Mouse (Mus musculus) B cell, adult 2 months (primary cell): Measurements from ENCODE around the gene Aifm1.
"Not testable (repeated sequence)": the region's sequence is repeated elsewhere in the genome, so short reads cannot be mapped to it uniquely, and the experiment has no call there.

Experiments used
- DNase-seq, 2 experiments: peaks; one replicate each; pipeline ENCODE4 v3.0.0; 2022

Gene Aifm1

GRCm38 (mm10) chrX:48455018-48455417 is 58.3 kb downstream of the Aifm1 start:
- DNase-seq = peak in 1 of 2 experiments; percentile 19

- DNase-seq = no peak
Measured at GRCm38 (mm10) chrX:48454495-48454878, 58.9 kb downstream of the Aifm1 start.

- peak; percentile 74 to 76 for DNase-seq
Measured at GRCm38 (mm10) chrX:48453736-48454494, 59.4 kb downstream of the Aifm1 start.

- peak in 1 of 2 experiments; percentile 50 for DNase-seq
Measured at GRCm38 (mm10) chrX:48452931-48453673, 60.3 kb downstream of the Aifm1 start.

- peak in 1 of 2 experiments; percentile 30 for DNase-seq
Measured at GRCm38 (mm10) chrX:48452231-48452890, 61.0 kb downstream of the Aifm1 start.

GRCm38 (mm10) chrX:48449646-48450045 is 63.7 kb downstream of the Aifm1 start:
- no peak for DNase-seq

- DNase-seq = no peak
Measured at GRCm38 (mm10) chrX:48444677-48445076, 68.7 kb downstream of the Aifm1 start.

GRCm38 (mm10) chrX:48441954-48442353 is 71.4 kb downstream of the Aifm1 start:
- DNase-seq = no peak

GRCm38 (mm10) chrX:48441548-48441947 is 71.8 kb downstream of the Aifm1 start:
- DNase-seq = no peak

- no peak for DNase-seq
Measured at GRCm38 (mm10) chrX:48439036-48439435, 74.3 kb downstream of the Aifm1 start.

GRCm38 (mm10) chrX:48436082-48436481 is 77.3 kb downstream of the Aifm1 start:
- not testable (repeated sequence) for DNase-seq

- DNase-seq = peak in 1 of 2 experiments; percentile 31
Measured at GRCm38 (mm10) chrX:48435477-48435900, 77.9 kb downstream of the Aifm1 start.

- DNase-seq = no peak
Measured at GRCm38 (mm10) chrX:48434251-48434650, 79.1 kb downstream of the Aifm1 start.

GRCm38 (mm10) chrX:48433527-48433899 is 79.8 kb downstream of the Aifm1 start:
- peak; percentile 82 to 88 for DNase-seq

- DNase-seq = no peak
Measured at GRCm38 (mm10) chrX:48432599-48433526, 80.5 kb downstream of the Aifm1 start.

GRCm38 (mm10) chrX:48429538-48429937 is 83.8 kb downstream of the Aifm1 start:
- peak in 1 of 2 experiments; percentile 32 for DNase-seq

- no peak for DNase-seq
Measured at GRCm38 (mm10) chrX:48429100-48429499, 84.3 kb downstream of the Aifm1 start.

GRCm38 (mm10) chrX:48428642-48429041 is 84.7 kb downstream of the Aifm1 start:
- DNase-seq = no peak

- no peak for DNase-seq
Measured at GRCm38 (mm10) chrX:48428241-48428640, 85.1 kb downstream of the Aifm1 start.

- peak in 1 of 2 experiments; percentile 33 for DNase-seq
Measured at GRCm38 (mm10) chrX:48425280-48425679, 88.1 kb downstream of the Aifm1 start.
